Mouse (Mus musculus) ES-Bruce4 (cell line): ENCODE data around the gene Apol8.

Source experiments
- CTCF ChIP-seq: IDR thresholded peaks from one replicate; pipeline ENCODE4 v1.8.1; 2011; ENCODE audit warnings: low read depth, low read length
- EP300 ChIP-seq: IDR thresholded peaks from 2 replicates; pipeline ENCODE4 v1.6.1; 2011; ENCODE audit warnings: low read depth, low read length; ENCODE audit not compliant: insufficient read depth
- POLR2A ChIP-seq: IDR thresholded peaks from one replicate; pipeline ENCODE4 v1.8.1; 2011; ENCODE audit warnings: low read length; ENCODE audit not compliant: insufficient read depth

GRCm38 (mm10) chr15:77750461-77750860 lies 6.3 kb downstream of the Apol8 start:
- no peak for TF ChIP-seq EP300
- peak; percentile 69 for TF ChIP-seq CTCF
- no peak for TF ChIP-seq POLR2A
